Mouse (Mus musculus): ENCODE data around the gene Osbpl9. TPM values are rescaled to one million over a fixed set of nuclear protein-coding genes. Genes with fewer than 3 reads are reported as not detected.

Gene Osbpl9
- polyA plus RNA-seq, 1 experiment, result 67.8 TPM

GRCm38 (mm10) chr4:109238428-109239268 lies 36.6 kb upstream of the Osbpl9 start:
- H3K27me3 ChIP-seq (ENCODE audit: control insufficient read depth, insufficient read depth, low read length), result no peaks in the 10 kb centered on the region
- H3K36me3 ChIP-seq (ENCODE audit: control insufficient read depth, insufficient read depth, low read length), result no peaks in the 10 kb centered on the region
- no peak overlapping the region for H3K4me3 ChIP-seq (ENCODE audit: extremely low read depth, insufficient read depth, insufficient read length)
- H3K27ac ChIP-seq (ENCODE audit: insufficient read depth, low read length), result no peak overlapping the region
- TF ChIP-seq CTCF (IDR thresholded peaks at IDR 0.05; ENCODE audit: extremely low read depth, insufficient read depth, insufficient read length, insufficient replicate concordance) (no peak), POLR2A (IDR thresholded peaks at IDR 0.05; ENCODE audit: low read depth, low read length) (no peak)
- DNase-seq (ENCODE audit: low read depth in 1 of 2, low spot score in 2 of 2), result no peak
- 74% methylated on average over 24 of the region's 24 CpGs for WGBS
- H3K4me1 ChIP-seq (ENCODE audit: control insufficient read depth, insufficient read depth, insufficient read length), result no peaks in the 10 kb centered on the region

- Histone ChIP-seq H3K36me3 (ENCODE audit: control insufficient read depth, insufficient read depth, low read length) (no peaks in the 10 kb centered on the region), H3K27me3 (ENCODE audit: control insufficient read depth, insufficient read depth, low read length) (no peaks in the 10 kb centered on the region), H3K27ac (ENCODE audit: insufficient read depth, low read length) (no peak overlapping the region), H3K4me3 (ENCODE audit: extremely low read depth, insufficient read depth, insufficient read length) (no peak overlapping the region), H3K4me1 (ENCODE audit: control insufficient read depth, insufficient read depth, insufficient read length) (no peaks in the 10 kb centered on the region)
- DNase-seq (ENCODE audit: low read depth in 1 of 2, low spot score in 2 of 2), result no peak
- TF ChIP-seq CTCF (IDR thresholded peaks at IDR 0.05; ENCODE audit: extremely low read depth, insufficient read depth, insufficient read length, insufficient replicate concordance), result no peak
- no peak for TF ChIP-seq POLR2A (IDR thresholded peaks at IDR 0.05; ENCODE audit: low read depth, low read length)
- 90% methylated on average over 7 of the region's 7 CpGs for WGBS
Measured at GRCm38 (mm10) chr4:109236186-109236879, 34.3 kb upstream of the Osbpl9 start.

GRCm38 (mm10) chr4:109234806-109235350 lies 32.8 kb upstream of the Osbpl9 start:
- TF ChIP-seq CTCF (IDR thresholded peaks at IDR 0.05; ENCODE audit: extremely low read depth, insufficient read depth, insufficient read length, insufficient replicate concordance) (no peak), POLR2A (IDR thresholded peaks at IDR 0.05; ENCODE audit: low read depth, low read length) (no peak)
- Histone ChIP-seq H3K27ac (ENCODE audit: insufficient read depth, low read length) (no peak overlapping the region), H3K4me1 (ENCODE audit: control insufficient read depth, insufficient read depth, insufficient read length) (no peaks in the 10 kb centered on the region), H3K36me3 (ENCODE audit: control insufficient read depth, insufficient read depth, low read length) (no peaks in the 10 kb centered on the region), H3K4me3 (ENCODE audit: extremely low read depth, insufficient read depth, insufficient read length) (no peak overlapping the region), H3K27me3 (ENCODE audit: control insufficient read depth, insufficient read depth, low read length) (no peaks in the 10 kb centered on the region)
- 82% methylated on average over 9 of the region's 9 CpGs for WGBS
- no peak for DNase-seq (ENCODE audit: low read depth in 1 of 2, low spot score in 2 of 2)

DNA sequence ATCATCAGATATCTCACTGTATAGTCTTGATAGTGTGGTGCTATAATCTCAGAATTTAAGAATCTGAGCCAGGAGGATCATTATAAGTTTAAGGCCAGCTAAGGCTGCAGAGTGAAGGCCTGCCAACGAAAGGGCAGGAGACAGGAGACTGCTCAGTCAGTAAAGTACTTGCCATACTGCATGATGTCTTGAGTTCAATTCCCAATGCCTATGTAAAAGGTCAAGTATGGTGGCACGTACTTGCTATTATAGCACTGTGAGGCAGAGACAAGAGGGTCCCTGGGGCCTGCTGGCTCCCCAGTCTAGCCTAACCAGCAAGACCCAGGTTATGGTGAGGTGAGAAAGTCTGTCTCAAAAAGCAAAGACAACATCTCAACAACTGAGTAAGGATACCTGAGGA lies 32.1 kb upstream of the Osbpl9 start, which contains the start of gene Calr4:
Calr4 (plus strand) TSS at position 301 of the 400 bp plus-strand sequence.
- no peak within 1 kb of the TSS for H3K27ac ChIP-seq (ENCODE audit: insufficient read depth, low read length)
- no peak within 1 kb of the TSS for H3K4me3 ChIP-seq (ENCODE audit: extremely low read depth, insufficient read depth, insufficient read length)
- TF ChIP-seq POLR2A (IDR thresholded peaks at IDR 0.05; ENCODE audit: low read depth, low read length) (no peak), CTCF (IDR thresholded peaks at IDR 0.05; ENCODE audit: extremely low read depth, insufficient read depth, insufficient read length, insufficient replicate concordance) (no peak)
- no peak for DNase-seq (ENCODE audit: low read depth in 1 of 2, low spot score in 2 of 2)
- no peaks in the 10 kb centered on the region for H3K27me3 ChIP-seq (ENCODE audit: control insufficient read depth, insufficient read depth, low read length)
- WGBS, result 87% methylated on average over 2 of the region's 2 CpGs
- H3K4me1 ChIP-seq (ENCODE audit: control insufficient read depth, insufficient read depth, insufficient read length), result no peaks in the 10 kb centered on the region
- no peaks in the 10 kb centered on the region for H3K36me3 ChIP-seq (ENCODE audit: control insufficient read depth, insufficient read depth, low read length)

DNA sequence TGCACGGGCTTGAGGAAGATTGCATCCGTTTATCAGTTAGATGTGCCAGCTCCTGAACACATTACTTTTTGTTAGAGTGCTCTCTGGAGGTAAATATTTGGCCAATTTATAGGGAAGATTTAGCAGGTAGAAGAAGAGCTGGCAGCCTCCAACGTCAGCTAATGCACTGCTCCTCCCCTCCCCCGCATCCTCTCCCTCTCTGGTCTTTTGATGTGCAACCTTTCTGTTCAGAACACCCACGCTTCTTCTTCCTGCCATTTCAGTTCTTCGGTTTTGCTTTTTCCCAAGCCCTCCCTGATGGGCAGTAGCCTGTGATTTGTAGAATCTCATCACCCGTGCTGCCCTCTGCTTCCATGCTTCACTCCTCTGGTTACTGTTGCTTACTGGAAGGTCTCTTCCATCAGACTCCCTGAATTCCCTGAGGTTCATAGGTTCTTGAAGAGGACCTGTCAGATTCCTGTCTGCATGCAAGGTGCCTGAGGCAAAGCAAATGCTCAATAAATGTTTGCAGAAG lies 27.8 kb upstream of the Osbpl9 start:
- DNase-seq (ENCODE audit: low read depth in 1 of 2, low spot score in 2 of 2), result peak in 1 of 2 experiments; percentile 1
- no peak overlapping the region for H3K27ac ChIP-seq (ENCODE audit: insufficient read depth, low read length)
- H3K4me3 ChIP-seq (ENCODE audit: extremely low read depth, insufficient read depth, insufficient read length), result no peak overlapping the region
- H3K36me3 ChIP-seq (ENCODE audit: control insufficient read depth, insufficient read depth, low read length), result no peaks in the 10 kb centered on the region
- no peaks in the 10 kb centered on the region for H3K27me3 ChIP-seq (ENCODE audit: control insufficient read depth, insufficient read depth, low read length)
- WGBS, result 44% methylated on average over 7 of the region's 7 CpGs
- H3K4me1 ChIP-seq (ENCODE audit: control insufficient read depth, insufficient read depth, insufficient read length), result no peaks in the 10 kb centered on the region
- TF ChIP-seq POLR2A (IDR thresholded peaks at IDR 0.05; ENCODE audit: low read depth, low read length), result no peak
- TF ChIP-seq CTCF (IDR thresholded peaks at IDR 0.05; ENCODE audit: extremely low read depth, insufficient read depth, insufficient read length, insufficient replicate concordance), result no peak

GRCm38 (mm10) chr4:109226071-109226470 lies 24.0 kb upstream of the Osbpl9 start:
- DNase-seq (ENCODE audit: low read depth in 1 of 2, low spot score in 2 of 2), result no peak
- Histone ChIP-seq H3K27me3 (ENCODE audit: control insufficient read depth, insufficient read depth, low read length) (no peaks in the 10 kb centered on the region), H3K36me3 (ENCODE audit: control insufficient read depth, insufficient read depth, low read length) (no peaks in the 10 kb centered on the region), H3K4me1 (ENCODE audit: control insufficient read depth, insufficient read depth, insufficient read length) (no peaks in the 10 kb centered on the region), H3K4me3 (ENCODE audit: extremely low read depth, insufficient read depth, insufficient read length) (no peak overlapping the region), H3K27ac (ENCODE audit: insufficient read depth, low read length) (no peak overlapping the region)
- 48% methylated on average over 5 of the region's 5 CpGs for WGBS
- TF ChIP-seq CTCF (IDR thresholded peaks at IDR 0.05; ENCODE audit: extremely low read depth, insufficient read depth, insufficient read length, insufficient replicate concordance), result no peak
- no peak for TF ChIP-seq POLR2A (IDR thresholded peaks at IDR 0.05; ENCODE audit: low read depth, low read length)

All from spleen, adult 2 months (tissue).